Mouse (Mus musculus) bone marrow macrophage, adult 2 months (primary cell): ENCODE data around the gene Zfp428.

Source experiments
- CTCF ChIP-seq: IDR thresholded peaks from 2 replicates; pipeline ENCODE4 v1.5.1; 2012; ENCODE audit warnings: low read depth, mild to moderate bottlenecking, low read length, moderate library complexity
- POLR2A ChIP-seq: IDR thresholded peaks from 2 replicates; pipeline ENCODE4 v1.6.1; 2012; ENCODE audit warnings: mild to moderate bottlenecking, low read depth, low read length, borderline replicate concordance

DNA sequence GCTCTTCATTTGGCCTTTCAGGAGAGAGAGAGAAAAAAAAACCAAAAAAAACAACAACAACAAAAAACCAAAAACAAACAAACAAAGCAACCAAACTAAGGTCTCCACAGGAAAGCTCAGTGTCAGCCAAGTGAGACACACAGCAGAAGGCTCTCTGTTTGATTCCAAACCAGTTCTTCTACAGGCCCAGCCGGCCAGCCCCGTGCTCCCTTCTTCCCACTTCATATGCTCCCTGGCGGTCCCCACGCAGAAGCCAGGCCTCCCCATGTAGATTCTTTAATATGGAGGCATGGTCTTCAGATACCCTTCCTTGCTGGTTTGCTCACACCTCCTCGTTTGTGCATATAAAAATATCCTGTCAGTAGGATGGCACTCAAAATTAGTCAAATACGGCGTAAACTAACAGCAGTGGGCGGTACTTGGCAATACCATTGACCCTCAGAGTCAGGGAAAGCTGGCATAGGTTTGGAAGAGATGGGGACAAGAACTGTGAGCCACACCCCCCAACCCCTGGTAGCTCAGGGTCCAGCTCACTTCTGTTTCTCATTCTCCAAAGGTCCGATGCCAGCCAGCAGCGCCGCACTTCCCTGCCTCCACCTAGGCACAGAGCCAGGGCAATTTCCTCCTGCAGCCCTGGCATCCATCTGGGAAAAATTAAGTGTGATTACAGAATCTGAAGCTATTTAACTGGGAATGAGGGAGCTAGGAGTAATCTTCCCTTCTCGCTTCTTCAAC, 19.0 kb downstream of the Zfp428 start:
- TF ChIP-seq POLR2A (no peak), CTCF (no peak)
